Mouse (Mus musculus) common myeloid progenitor, adult 5-6 weeks (primary cell): ENCODE measurements around the gene Zfp423. TPM values are rescaled to one million over a fixed set of nuclear protein-coding genes. Genes with fewer than 3 reads are reported as not detected.

Experiments used
- ATAC-seq: replicated peaks from 2 replicates; pipeline ENCODE4 v1.8.0; 2016; ENCODE audit warnings: low read depth, mild to moderate bottlenecking, moderate TSS enrichment, inconsistent platforms; ENCODE audit not compliant: poor library complexity, severe bottlenecking
- total RNA-seq: library from RNA; stranded (forward); fragments of 200-1000, 187-1606 nt; gene quantifications from 2 replicates; pipeline ENCODE4 v1.2.3, GENCODE M21; 2017

Gene Zfp423
- total RNA-seq, 1 experiment from 2014 or later = not detected

GRCm38 (mm10) chr8:87819263-87819662 lies 140.1 kb downstream of the Zfp423 start:
- no peak for ATAC-seq

- no peak for ATAC-seq
Measured at GRCm38 (mm10) chr8:87818506-87818905, 140.9 kb downstream of the Zfp423 start.

DNA sequence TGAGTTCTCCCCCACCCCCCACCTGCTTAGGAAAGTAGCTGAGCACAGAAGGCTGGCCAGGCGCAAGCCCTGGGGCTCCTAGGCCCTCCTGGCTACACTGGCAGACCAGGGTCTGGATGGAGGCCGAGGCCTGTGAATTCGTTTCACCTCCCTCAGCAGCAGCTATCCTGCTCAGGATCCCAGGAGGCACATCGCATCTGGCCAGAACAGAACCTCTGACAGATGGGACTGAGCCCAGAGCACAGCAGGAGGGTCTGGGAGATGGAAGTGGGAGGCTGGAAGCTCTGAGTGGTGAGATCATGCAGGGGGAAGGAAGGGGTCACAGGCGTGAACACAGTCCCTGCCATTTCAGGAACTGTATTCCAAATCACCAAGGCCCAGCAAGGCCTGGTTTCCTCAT lies 143.3 kb downstream of the Zfp423 start:
- ATAC-seq = no peak

DNA sequence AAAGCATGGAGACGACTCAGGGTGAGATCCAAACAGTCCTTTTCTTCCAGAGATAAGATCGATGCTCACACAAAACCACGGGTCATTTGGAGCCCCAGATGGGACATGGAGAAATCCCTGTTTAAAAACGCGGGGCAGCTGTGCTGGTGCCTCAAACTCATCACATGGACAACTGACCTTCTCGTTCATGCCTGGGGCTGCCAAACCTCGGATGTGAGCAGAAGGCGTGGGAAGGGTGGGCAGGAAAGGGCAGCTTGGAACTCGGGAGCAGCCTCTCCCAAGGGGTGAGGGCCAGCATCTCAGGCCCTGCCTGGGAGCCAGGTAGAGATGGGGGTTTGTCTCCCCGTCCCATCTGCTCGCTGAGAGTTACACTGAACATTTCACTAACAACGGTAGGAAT lies 146.7 kb downstream of the Zfp423 start:
- no peak for ATAC-seq

- no peak for ATAC-seq
Measured at GRCm38 (mm10) chr8:87812069-87812449, 147.3 kb downstream of the Zfp423 start.

- no peak for ATAC-seq
Measured at GRCm38 (mm10) chr8:87811399-87812068, 147.9 kb downstream of the Zfp423 start.

GRCm38 (mm10) chr8:87810771-87811170 lies 148.6 kb downstream of the Zfp423 start:
- no peak for ATAC-seq

- ATAC-seq = no peak
Measured at GRCm38 (mm10) chr8:87804327-87804900, 155.0 kb downstream of the Zfp423 start.

GRCm38 (mm10) chr8:87803437-87803836 lies 156.0 kb downstream of the Zfp423 start:
- no peak for ATAC-seq

DNA sequence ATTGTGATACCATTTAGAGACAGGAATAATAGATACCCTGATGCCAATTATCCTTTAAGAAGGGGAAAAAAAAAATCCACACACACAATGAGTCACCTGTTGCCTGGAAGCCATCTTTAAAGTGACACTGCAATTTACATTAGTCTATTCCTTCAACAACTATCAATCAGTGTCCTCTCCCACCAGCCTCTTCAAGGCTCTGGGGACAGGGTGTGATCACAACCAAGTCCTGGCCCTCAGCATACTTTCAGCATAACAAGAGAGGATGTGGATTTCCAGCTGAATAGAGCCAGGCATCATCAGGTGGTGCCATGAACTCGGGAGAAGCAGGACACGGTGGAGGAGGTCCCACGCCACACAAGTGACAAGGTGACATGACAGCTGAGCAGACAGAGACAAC lies 156.8 kb downstream of the Zfp423 start:
- no peak for ATAC-seq

- ATAC-seq = no peak
Measured at GRCm38 (mm10) chr8:87800121-87800520, 159.3 kb downstream of the Zfp423 start.

DNA sequence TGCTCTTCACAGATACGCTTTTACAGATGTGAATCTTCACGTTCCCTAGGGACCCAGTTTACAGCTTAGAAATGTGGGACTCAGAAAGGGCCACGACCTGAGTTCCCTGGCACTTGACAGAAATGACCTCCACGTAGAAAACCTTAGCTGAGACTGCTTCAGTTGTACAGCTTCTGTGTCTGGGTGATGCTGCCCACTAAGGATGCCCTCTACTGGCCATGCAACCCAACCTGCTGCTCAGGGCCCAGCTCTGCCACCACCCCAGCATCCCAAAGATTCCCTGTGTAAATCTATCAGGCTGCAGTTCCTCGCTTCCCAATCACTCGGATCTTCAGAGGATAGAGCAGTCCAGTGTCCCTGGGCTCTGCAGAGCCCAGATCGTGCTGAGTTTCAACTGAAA lies 163.2 kb downstream of the Zfp423 start:
- ATAC-seq = no peak

GRCm38 (mm10) chr8:87794639-87795038 lies 164.8 kb downstream of the Zfp423 start:
- ATAC-seq = no peak

DNA sequence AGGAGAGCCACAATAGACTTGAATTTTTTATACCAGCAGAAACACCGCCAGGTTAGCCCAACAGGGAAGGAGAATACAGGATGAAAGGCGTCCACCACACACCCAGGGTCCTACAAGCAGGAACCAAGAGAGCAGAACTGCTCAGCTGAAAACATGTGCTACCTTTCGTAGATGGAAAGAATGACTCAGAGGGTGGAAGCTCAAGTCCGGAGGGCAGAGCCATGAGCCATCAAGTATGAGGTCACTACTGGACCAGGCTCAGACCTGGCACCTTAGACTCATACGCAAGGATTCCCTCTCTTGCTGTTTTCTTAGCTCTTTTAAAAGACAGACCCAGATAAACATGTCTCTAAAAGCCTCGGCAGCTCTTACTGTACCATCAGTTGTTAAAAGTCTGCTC lies 168.3 kb downstream of the Zfp423 start:
- ATAC-seq = no peak

DNA sequence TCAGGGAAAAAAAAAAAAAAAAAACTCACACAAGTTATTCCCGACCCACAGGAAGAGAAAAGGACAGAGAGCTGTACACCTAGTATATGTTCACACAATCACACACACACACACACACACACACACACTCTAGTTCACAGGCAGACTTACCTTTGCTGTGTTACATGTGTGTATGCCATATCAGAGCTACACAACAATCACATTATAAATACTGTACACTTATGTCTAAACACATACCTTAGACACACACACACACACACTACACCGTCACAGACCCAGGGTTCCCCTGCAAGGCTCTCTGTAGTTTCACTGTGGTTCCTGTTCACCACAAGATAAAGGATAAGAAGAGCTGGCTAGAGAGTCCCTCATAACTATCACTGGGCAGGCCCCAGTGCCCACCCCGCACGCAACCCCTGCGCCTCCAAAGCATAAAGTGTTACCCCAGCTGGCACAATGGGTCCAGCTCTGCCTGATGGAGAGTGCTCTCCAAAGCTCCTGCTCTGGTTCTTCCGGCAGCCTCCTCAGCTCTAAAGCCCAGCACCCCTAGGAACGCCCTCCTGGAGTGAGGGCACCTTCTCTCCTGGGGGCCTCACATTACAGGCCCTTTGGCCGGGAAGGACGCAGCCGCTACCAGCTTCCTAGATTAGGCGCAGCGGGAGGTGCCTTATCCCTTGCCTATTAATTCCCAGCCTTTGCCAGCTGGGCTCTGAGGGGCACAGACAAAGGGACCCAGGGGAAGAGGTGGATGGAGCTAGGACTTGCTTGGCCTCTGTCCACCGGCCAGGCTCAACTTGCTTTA lies 174.6 kb downstream of the Zfp423 start:
- ATAC-seq = no peak

GRCm38 (mm10) chr8:87784227-87784626 lies 175.2 kb downstream of the Zfp423 start:
- no peak for ATAC-seq

DNA sequence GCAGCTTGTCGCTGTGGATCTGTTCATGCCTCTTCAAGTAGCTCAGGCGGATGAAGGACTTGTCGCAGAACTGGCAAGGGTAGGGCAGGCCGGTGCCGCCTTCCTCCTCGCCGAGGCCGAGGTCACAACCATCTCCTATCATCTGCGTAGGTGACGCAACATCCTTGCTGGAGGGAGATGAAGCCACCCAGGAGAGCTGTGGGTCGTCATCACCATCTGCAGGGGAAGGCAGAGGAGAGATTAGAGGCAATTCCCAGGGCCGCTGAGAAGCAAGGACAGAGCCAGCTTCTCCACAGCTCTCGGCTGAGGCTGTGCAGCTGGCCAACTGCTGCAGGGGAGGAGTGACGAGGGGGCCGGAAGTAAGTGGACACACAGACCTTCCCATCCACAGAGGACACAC lies 176.2 kb downstream of the Zfp423 start:
- no peak for ATAC-seq

GRCm38 (mm10) chr8:87777586-87777985 lies 181.8 kb downstream of the Zfp423 start:
- ATAC-seq = no peak

GRCm38 (mm10) chr8:87775889-87776288 lies 183.5 kb downstream of the Zfp423 start:
- ATAC-seq = no peak

- ATAC-seq = no peak
Measured at GRCm38 (mm10) chr8:87774966-87775365, 184.4 kb downstream of the Zfp423 start.

DNA sequence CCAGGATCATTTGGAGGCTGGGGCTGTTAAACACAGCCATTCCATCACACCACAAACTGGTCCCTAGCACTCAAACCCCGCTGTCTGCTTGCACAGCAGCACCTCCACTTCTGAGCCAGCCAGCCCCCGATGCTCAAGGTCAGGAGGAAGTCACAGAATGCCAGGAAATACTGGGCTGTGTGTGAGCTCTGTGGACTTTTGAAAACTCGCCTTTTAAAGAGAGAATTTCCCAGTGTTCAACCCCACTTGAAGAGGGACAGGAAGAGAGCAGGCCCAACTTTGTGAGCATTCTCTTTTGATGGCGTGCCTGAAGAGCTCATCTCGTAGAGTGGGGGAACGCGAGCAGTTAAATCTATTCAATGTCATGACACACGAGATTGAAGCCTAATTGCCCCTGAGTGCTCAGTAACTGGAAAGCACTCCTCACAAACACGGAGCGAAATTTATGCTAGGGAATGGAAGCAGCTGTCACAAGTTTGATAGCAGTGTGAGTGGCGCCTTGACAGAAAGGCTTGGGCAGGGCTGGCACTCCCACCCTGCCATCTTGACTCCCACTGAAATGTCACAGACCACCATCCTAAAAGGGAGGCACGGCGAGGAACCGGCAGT lies 186.4 kb downstream of the Zfp423 start:
- no peak for ATAC-seq
